Mouse (Mus musculus): ENCODE results near the gene Gna11.

The Gna11 gene

DNA sequence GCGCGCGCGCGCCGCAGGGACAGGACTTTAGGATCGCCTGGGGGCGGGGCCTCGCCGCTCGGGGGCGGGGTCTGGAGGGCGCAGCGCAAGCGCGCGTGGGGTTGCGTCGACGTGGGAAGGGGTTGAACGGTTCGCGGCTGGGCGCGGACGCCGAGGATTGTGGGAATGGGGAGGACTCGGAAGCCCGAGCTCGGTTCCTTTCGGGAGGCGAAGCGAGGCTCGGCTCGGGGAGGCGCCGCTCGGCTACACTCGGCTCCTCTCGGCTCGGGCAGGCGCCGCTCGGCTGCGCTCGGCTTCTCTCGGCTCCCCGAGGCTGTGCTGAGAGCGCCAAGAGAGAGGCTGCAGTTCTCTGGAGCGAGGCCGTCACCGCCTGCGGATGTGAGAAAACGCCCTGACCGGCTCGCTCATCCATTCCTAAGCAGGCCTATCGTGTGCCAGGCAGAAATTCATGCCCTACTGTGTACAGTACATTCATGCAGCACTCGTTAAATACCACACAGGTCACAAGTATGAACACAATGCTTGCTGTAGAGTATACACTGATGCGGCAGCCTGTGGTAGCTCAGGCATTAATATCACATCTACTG, at the start of gene Gna11:
Gene Gna11 (minus strand): TSS at position 30 of the 587 bp plus-strand sequence.
- DNase-seq (ENCODE audit: low spot score in 2 of 2): peak; percentile 99 to 100

DNA sequence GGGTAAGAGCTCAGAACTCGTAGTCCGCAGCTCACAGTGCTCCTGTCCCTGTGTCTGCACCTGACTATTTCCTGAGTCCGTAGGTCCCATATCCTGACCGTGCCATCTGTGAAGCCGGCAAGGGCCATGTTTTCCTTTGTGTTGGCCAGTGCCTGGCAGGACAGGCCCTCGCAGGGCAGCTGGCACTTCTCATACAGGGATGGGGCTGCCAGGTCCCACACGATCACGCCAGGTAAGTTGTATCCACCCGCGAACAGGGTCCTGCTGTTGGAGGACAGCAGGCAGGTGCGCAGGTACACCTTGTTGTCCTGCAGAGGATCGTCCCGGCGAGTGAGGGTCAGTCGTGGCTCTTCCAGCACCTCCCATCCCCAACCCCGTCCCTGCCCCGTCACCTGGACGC, 48.9 kb upstream of the Gna11 start:
- DNase-seq (ENCODE audit: low spot score in 2 of 2): no peak

- DNase-seq (ENCODE audit: low spot score in 2 of 2): no peak
Measured at GRCm38 (mm10) chr10:81593223-81593622, 48.2 kb upstream of the Gna11 start.

DNA sequence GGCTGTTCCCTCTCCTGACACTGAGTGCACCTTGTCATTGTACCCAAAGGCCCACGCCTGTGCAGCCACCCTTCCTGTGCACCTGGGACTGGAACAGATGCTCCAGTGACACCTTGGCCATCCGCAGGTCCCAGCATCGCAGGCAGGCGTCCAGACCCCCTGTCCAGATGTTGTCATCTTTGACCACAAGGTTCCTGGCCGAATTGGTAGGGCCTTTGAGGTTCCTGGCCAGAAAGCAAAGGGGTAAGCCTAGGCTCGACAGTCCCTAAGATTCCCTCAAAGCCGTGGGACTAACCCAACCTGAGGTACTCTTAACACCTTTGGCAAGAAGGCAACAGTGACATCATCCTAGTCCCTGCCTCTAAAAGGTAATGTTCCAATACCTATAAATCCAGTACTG, 47.6 kb upstream of the Gna11 start:
- DNase-seq (ENCODE audit: low spot score in 2 of 2): no peak

DNA sequence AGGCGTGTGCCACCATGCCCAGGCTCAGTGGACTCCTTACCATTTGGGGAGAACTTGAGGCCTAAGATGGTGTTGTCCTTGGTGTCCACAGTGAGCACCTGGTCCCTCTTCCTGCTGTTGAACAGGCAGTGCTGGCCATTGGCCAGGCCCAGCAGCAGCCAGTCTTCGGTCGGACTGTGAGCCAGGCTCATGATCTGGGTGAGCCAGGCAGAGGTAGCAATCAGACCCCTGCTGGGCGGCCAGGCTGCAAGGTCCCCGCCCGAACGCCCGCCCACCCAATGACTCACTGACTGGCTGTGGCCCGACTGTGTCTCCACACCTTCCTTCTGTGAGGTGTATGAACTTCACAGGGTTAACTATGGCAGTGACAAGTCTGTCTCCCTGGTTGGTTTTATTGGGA, 46.9 kb upstream of the Gna11 start:
- DNase-seq (ENCODE audit: low spot score in 2 of 2): no peak

DNA sequence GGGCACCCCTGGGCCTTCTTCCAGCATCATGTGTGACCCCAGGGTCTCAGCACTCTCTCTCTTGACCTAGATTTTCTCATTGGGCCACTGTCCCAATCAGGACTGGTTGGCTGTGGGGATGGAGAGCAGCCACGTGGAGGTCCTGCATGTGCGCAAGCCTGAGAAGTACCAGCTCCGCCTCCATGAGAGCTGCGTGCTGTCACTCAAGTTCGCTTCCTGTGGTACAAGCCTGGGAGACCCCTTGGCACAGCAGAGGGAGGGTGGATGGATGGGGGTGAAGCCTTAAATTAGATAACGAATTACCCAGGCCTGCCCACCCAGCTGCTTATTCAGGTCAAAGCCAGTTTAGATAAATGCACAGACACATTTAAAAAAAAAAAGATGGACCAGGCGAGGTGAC, 43.7 kb upstream of the Gna11 start:
- no peak for DNase-seq (ENCODE audit: low spot score in 2 of 2)

DNA sequence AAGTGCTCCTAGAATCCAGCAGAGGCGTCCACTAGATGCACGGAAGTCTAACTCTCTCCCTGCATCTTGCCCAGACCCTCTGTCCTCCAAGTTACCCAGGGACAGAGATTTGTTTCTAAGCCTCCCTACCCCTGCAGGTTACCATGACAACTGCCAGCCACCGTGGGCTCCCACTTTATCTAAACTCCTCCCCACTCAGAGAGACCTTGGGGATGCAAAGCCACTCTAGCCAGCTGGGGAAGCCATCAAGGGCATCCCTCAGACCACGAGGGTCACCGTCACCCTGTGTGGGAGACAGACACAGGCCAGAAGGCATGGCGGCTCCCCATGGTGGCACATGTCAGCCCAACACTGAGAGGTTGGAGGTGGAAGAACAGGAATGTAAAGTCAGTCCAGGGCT, 38.4 kb upstream of the Gna11 start:
- no peak for DNase-seq (ENCODE audit: low spot score in 2 of 2)

DNA sequence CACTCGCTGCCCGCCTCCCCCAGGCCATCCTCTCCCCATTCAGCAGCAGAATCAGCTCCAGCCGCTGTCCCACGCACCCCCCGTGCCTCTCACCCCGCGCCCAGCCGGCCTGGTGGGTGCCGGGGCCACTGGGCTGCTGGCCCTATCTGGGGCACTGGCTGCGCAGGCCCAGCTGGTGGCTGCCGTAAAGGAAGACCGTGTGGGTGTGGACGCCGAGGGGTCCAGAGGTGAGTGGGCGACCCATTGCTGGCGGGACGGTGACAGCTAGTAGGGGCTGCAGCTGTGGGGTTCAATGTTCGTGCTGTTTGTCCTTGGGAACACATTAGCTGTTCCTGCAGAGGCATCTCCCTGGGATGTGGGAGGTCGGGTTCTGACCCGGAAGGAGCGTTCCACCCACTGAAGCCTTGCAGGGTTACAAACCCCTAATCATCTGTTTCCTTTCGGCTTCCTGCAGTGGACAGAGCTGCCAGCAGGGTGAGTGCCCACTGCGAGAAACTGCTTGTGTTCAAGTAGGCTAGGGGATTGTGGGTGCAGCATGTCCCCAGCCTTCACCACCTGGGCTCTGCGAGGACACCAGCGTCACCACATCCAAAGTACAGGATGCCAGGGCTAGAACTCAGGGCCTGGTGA, 35.6 kb upstream of the Gna11 start:
- DNase-seq (ENCODE audit: low spot score in 2 of 2): no peak

DNA sequence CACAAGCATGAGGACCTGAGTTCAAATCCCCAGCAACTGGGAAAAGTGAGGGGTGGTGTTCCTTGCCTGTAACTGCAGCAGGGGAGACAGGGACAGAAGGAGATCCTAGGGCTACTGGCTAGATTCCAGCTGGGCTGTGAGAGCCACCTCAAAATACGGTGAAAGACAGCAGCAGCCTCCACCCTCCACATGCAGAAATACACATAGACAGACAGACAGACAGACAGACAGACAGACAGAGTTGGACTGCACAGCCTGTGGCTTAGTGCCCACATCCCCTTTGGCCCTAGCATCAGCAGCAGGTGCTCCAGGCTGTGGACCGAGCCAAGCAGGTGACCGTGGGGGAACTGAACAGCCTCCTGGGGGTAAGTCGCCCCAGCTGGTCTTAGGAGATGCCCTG, 35.0 kb upstream of the Gna11 start:
- DNase-seq (ENCODE audit: low spot score in 2 of 2): no peak

GRCm38 (mm10) chr10:81575695-81576094, 30.7 kb upstream of the Gna11 start:
- no peak for DNase-seq (ENCODE audit: low spot score in 2 of 2)

DNA sequence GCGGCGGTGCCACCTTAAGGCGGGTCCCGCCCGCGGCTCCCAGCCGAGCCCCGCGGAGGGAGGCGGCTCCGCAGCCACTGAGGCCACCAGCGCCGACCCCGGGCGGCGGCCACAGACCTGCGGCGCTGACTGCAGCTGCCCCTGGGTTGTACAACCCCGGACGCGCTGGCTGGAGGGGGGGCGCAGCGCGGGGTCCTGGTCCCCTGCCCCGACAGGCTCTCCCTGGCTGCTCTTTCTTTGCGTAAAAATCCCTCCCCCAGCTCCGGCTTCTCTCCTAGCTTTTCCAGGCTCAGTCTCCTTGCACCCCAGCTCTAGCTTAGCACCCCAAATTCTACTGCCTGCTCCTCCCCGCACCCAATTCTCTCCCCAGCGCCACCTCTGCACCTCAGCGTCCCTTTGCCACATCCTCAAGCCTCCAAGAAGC, 30.2 kb upstream of the Gna11 start:
- no peak for DNase-seq (ENCODE audit: low spot score in 2 of 2)

GRCm38 (mm10) chr10:81574081-81575056, 29.4 kb upstream of the Gna11 start, which contains the start of gene Tle2:
Gene Tle2, plus strand, starts transcription at chr10:81574561.
- DNase-seq (ENCODE audit: low spot score in 2 of 2): no peak

- no peak for DNase-seq (ENCODE audit: low spot score in 2 of 2)
Measured at GRCm38 (mm10) chr10:81572975-81573374, 28.0 kb upstream of the Gna11 start.

DNA sequence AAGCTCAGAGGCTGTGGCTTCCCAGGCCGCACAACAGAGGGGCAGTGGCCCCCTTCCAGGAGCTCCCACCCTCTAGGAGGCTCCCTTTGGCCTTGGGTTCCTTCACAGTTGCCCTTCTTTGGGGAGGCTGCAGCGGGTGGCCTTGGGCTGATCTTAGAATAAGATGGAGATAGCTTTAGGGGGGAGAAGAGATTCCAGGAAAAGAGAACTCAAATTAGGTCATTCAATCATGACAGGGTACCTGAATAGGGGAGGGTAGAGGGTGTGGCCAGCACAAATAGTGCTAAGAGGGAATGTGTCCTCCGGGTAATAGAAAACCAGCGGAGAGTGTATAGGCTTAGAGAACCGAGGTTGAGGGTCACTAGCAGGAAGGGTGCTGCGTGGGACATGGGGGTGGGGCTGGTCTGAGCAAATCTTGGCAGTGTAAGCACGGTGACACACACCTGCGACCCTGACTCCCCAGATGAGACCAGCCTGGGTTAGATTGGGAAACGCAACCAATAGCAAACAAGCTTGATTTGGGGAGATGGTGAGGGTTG, 27.2 kb upstream of the Gna11 start:
- no peak for DNase-seq (ENCODE audit: low spot score in 2 of 2)

- peak; percentile 99 for DNase-seq (ENCODE audit: low spot score in 2 of 2)
Measured at GRCm38 (mm10) chr10:81571501-81571876, 26.5 kb upstream of the Gna11 start.

DNA sequence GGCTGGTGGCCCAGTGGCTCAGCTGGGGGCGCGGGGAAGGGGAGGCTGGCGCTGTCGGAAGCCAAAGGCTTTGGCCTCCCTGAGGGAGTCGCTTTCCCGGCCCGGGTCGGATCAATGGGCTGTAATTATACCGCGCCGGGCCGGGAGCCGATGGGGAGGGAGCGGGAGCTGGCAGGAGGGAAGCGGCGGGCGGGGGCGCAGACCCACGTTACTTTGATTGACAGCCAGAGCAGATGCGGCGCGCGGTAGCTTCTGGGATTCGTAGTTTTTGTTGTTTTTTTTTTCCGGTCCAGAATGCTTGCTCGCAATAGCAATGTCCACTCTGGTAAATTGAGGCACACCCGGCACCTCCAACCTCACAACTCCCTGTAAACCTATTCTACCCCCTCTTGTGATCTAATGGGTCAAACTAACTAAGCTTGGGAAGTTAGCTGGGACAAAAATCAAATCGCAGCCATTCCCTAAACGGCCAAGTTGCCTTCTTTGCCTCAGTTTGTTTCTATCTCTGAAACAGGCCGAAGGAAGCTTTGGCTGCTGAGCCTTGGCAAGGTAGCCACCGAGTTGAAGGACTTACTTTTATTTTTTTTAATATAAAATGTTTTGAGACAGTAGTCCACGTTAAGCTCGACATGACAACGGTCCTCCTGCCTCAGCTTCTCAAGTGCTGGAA, 26.0 kb upstream of the Gna11 start:
- DNase-seq (ENCODE audit: low spot score in 2 of 2): peak; percentile 89 to 93

DNA sequence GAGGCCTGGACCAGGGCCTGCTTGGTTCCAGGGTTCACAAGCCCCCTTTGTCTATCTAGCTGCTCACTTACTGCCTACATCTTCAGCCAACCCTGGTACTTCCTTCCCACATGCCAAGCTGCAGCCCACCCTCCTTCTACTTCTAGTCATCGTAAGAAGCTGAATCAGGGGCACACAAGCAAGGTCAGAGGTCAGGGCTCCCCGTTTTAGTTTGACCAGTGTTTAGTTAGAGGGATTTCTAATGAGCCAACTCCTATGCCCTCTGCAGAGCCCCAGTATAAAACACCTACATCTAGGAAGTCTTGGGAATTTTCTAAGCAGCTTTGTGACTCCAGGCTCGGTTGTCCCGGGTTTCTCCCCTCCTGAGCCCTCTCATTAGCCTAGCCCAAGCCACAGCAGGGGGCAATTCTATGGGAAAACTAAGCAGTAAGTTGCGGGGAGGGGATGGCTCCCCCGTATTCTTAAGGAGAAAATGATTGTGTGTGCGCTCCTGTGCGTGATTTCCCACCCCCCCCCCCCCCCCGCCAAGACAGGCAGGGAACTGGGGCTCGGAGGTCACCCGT, 25.3 kb upstream of the Gna11 start:
- no peak for DNase-seq (ENCODE audit: low spot score in 2 of 2)

DNA sequence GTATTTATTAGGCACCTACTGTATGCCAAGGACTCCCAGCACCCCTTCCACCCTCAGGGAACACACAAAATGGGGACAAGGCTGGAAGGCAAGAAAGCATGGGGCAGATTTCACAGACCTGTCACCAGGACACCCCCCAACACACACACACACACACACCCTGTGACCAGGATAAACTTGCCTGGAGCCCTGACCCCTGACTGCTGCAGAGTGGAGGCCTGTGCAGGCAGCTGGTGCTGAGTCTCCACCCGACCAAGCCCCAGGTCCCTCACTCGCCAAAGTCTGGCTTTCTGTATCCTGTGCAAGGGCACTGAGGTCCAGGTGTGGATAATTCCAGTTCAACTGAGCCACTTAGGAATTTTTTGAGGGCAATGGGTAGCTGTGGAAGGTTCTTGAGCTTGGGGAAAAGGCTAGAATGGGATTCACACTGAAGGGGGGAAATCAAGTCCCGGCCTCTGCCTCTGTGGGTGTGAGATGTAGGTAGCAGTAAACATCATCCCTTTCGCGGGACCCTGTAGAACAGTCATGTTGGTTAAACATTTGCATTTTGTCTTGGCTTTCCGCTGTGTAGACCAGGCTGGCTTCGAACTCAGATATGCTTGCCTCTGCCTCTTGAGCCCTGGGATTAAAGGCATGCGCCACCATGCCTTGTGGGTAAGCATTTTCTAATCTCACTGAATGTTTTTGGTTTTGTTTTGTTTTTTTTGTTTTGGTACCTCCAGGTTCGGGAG, 24.7 kb upstream of the Gna11 start:
- no peak for DNase-seq (ENCODE audit: low spot score in 2 of 2)

DNA sequence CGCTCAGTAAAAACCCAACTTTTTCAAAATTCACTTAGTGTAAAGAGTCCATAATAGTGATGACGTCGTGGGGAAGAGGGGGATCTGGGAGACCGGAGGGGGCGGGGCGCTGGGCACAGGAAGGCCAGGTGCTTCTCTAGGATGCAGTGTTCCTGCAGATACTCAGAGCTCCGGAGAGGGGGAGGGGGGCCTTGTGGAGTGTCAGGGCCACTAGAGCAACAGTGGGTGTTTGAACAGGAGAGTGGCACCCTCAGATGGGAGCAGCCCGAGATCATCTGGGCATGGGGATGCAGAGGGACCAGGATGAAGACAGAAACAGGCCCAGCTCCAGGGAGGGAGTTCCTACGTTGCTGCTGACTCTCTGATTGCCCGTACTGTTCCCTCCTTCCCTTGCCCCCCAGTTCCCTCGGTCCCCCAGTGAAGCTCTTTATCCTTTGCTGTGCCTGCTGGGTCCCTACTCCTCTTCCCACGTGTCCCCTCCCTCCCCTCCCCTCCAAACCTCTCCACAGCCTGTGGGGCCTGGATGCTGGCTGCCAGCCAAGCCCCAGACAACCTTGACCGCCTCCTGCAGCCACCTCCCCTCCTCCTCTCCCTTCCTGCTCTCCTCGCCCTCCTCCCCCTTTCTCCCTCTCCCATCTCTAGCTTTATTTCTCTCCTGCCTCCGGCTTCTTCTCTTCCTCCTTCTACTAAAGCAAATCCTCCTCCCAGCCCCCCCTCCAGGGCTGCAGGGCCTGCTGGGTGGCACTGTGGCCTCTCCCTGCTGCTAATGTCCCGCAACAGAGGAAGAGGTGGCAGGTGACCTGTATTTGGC, 23.6 kb upstream of the Gna11 start:
- DNase-seq (ENCODE audit: low spot score in 2 of 2): no peak
